Mouse (Mus musculus): ENCODE data around the gene Lamb3. TPM values are rescaled to one million over a fixed set of nuclear protein-coding genes. Genes with fewer than 3 reads are reported as not detected.

The Lamb3 gene
- total and polyA plus RNA-seq, 2 experiments, result 1.6 to 2.0 TPM

DNA sequence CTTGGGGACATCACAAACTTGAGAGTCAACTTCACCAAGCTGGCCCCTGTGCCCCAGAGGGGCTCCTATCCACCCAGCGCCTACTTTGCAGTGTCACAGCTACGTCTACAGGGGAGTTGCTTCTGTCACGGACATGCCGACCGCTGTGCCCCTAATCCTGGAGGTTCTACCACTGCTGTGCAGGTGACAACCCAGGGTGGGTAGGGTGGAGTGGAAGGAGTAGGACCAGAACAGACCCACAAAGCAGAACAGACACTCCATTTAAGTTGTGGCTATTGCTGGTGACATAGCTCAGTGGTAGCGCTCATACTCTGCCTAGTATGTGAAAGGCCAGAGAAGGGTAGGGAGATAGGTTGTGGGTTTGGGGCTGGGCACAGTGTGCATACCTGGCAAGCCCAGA is 118.4 kb downstream of the Lamb3 start:
- peak overlapping the region; percentile 96 for H3K27ac ChIP-seq (replicated peaks; ENCODE audit: insufficient read depth, low read depth, low read length)
- no peak for TF ChIP-seq POLR2A (IDR thresholded peaks at IDR 0.05; ENCODE audit: extremely low read depth, insufficient read depth, low read length)
- H3K79me2 ChIP-seq (ENCODE audit: control insufficient read depth, insufficient read depth, low read length), result no peaks in the 10 kb centered on the region
- H3K9ac ChIP-seq (ENCODE audit: low read depth, low read length), result peak overlapping the region; percentile 39
- H3K36me3 ChIP-seq (ENCODE audit: control insufficient read depth, insufficient read depth, low read length), result no peaks in the 10 kb centered on the region
- 76% methylated on average over 6 of the region's 6 CpGs for WGBS
- H3K27me3 ChIP-seq (ENCODE audit: control insufficient read depth, insufficient read depth, low read length), result no peaks in the 10 kb centered on the region
- peaks cover 19% of the 10 kb centered on the region for H3K4me1 ChIP-seq (ENCODE audit: control insufficient read depth, insufficient read depth, low read length)
- no peak for DNase-seq (ENCODE audit: extremely low read depth, low read depth, low spot score)
- no peak overlapping the region for H3K4me3 ChIP-seq (ENCODE audit: insufficient read depth, low read depth, low read length)

DNA sequence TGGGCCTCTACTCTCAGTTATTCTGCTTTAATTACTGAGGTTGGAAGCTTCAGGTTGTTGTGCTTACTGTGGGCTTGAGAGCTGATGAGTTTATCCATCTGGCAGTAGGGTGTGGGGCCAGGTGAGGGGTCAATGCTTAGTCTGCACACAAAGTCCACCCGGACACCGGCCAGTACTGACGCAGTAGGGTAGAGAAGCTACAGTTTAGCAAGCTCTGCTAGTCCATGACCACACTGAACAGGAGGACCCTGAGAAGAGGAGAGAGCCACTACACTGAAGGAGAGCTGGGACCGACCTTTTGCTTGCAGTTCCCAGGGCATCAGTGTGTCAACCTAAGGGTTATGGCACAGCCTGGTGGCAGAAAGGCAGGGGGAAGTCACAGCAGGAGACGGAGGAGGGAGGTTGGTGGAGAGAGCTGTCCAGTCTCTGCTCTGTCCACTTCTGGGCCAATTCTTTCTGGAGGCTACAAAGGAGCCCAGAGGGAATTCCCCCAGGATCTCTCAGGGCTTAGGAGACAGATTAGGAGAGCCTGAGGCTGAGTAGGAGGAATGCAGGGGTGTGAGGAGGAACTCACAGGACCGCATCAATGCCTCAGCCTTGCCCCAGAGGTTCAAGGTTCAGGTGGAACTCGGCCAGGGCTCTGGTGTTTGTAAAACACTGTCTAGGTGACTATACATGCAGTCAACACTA is 119.1 kb downstream of the Lamb3 start:
- Histone ChIP-seq H3K27me3 (ENCODE audit: control insufficient read depth, insufficient read depth, low read length) (no peaks in the 10 kb centered on the region), H3K4me3 (ENCODE audit: insufficient read depth, low read depth, low read length) (0 out of 2 replicates have a peak overlapping the region, but pooled peaks have one; percentile 12), H3K9ac (ENCODE audit: low read depth, low read length) (peak overlapping the region; percentile 77), H3K79me2 (ENCODE audit: control insufficient read depth, insufficient read depth, low read length) (no peaks in the 10 kb centered on the region), H3K27ac (replicated peaks; ENCODE audit: insufficient read depth, low read depth, low read length) (peak overlapping the region; percentile 97), H3K4me1 (ENCODE audit: control insufficient read depth, insufficient read depth, low read length) (peaks cover 19% of the 10 kb centered on the region), H3K36me3 (ENCODE audit: control insufficient read depth, insufficient read depth, low read length) (no peaks in the 10 kb centered on the region)
- WGBS, result 16% methylated on average over 7 of the region's 7 CpGs
- TF ChIP-seq POLR2A (IDR thresholded peaks at IDR 0.05; ENCODE audit: extremely low read depth, insufficient read depth, low read length) (0 out of 2 replicates have a peak, but pooled peaks have one; percentile 24), CTCF (IDR thresholded peaks at IDR 0.05; ENCODE audit: low read depth, low read length) (peak; percentile 50)
- peak; percentile 98 for DNase-seq (ENCODE audit: extremely low read depth, low read depth, low spot score)

DNA sequence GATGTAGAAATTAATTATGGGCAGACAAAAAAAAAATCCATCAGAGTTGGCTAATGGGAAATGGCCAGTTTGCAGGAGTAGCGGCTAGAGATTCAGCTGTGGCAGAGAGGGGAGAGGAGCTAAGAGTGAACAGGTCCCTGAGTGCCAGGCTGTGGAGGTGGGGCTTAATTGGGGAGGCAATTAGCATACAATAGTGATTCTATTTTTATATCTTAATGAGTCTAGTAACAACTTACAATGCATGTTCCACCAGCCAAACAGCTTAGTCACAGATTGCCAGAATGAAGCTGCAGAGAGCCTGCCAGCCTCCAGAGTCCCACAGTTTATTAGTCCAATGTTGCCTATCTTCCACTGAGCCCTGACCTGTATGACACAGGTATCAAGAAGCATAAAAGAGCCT is 119.7 kb downstream of the Lamb3 start:
- 19% methylated on average over 1 of the region's 1 CpGs for WGBS
- Histone ChIP-seq H3K4me1 (ENCODE audit: control insufficient read depth, insufficient read depth, low read length) (peaks cover 19% of the 10 kb centered on the region), H3K27ac (replicated peaks; ENCODE audit: insufficient read depth, low read depth, low read length) (peak overlapping the region; percentile 97), H3K79me2 (ENCODE audit: control insufficient read depth, insufficient read depth, low read length) (no peaks in the 10 kb centered on the region), H3K27me3 (ENCODE audit: control insufficient read depth, insufficient read depth, low read length) (no peaks in the 10 kb centered on the region), H3K36me3 (ENCODE audit: control insufficient read depth, insufficient read depth, low read length) (no peaks in the 10 kb centered on the region), H3K4me3 (ENCODE audit: insufficient read depth, low read depth, low read length) (no peak overlapping the region), H3K9ac (ENCODE audit: low read depth, low read length) (peak overlapping the region; percentile 49)
- DNase-seq (ENCODE audit: extremely low read depth, low read depth, low spot score), result no peak
- TF ChIP-seq POLR2A (IDR thresholded peaks at IDR 0.05; ENCODE audit: extremely low read depth, insufficient read depth, low read length), result no peak
- no peak for TF ChIP-seq CTCF (IDR thresholded peaks at IDR 0.05; ENCODE audit: low read depth, low read length)

GRCm38 (mm10) chr1:193327686-193328085 is 120.2 kb downstream of the Lamb3 start:
- peak overlapping the region; percentile 49 for H3K9ac ChIP-seq (ENCODE audit: low read depth, low read length)
- no peaks in the 10 kb centered on the region for H3K79me2 ChIP-seq (ENCODE audit: control insufficient read depth, insufficient read depth, low read length)
- 17% methylated on average over 5 of the region's 5 CpGs for WGBS
- H3K36me3 ChIP-seq (ENCODE audit: control insufficient read depth, insufficient read depth, low read length), result no peaks in the 10 kb centered on the region
- peaks cover 19% of the 10 kb centered on the region for H3K4me1 ChIP-seq (ENCODE audit: control insufficient read depth, insufficient read depth, low read length)
- TF ChIP-seq CTCF (IDR thresholded peaks at IDR 0.05; ENCODE audit: low read depth, low read length) (peak; percentile 49; the same call in 1 of the 2 replicates), POLR2A (IDR thresholded peaks at IDR 0.05; ENCODE audit: extremely low read depth, insufficient read depth, low read length) (no peak)
- no peak overlapping the region for H3K4me3 ChIP-seq (ENCODE audit: insufficient read depth, low read depth, low read length)
- peak; percentile 92 for DNase-seq (ENCODE audit: extremely low read depth, low read depth, low spot score)
- H3K27me3 ChIP-seq (ENCODE audit: control insufficient read depth, insufficient read depth, low read length), result no peaks in the 10 kb centered on the region
- H3K27ac ChIP-seq (replicated peaks; ENCODE audit: insufficient read depth, low read depth, low read length), result peak overlapping the region; percentile 97

DNA sequence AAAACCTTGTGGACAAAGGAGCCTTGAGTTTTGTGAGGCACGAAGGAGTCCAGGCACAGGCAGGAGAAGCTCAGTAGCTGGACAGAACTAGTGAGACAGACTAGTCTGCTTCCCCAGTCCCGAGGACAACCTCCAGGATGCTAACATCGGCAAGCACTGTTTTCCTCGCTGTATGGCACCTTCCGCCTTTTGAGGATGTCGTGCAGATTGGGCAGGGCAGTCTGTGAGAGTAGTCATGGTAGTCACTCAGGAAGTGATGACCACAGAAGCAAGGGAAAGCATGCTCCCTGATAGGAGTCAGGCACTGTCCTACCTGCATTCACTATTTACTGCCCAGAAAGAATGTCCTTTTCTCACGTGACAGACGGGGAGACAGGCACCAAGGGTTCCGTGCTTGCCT is 122.1 kb downstream of the Lamb3 start:
- DNase-seq (ENCODE audit: extremely low read depth, low read depth, low spot score), result no peak
- Histone ChIP-seq H3K9ac (ENCODE audit: low read depth, low read length) (no peak overlapping the region), H3K79me2 (ENCODE audit: control insufficient read depth, insufficient read depth, low read length) (no peaks in the 10 kb centered on the region), H3K36me3 (ENCODE audit: control insufficient read depth, insufficient read depth, low read length) (no peaks in the 10 kb centered on the region), H3K4me1 (ENCODE audit: control insufficient read depth, insufficient read depth, low read length) (peaks cover 19% of the 10 kb centered on the region), H3K4me3 (ENCODE audit: insufficient read depth, low read depth, low read length) (no peak overlapping the region), H3K27me3 (ENCODE audit: control insufficient read depth, insufficient read depth, low read length) (no peaks in the 10 kb centered on the region), H3K27ac (replicated peaks; ENCODE audit: insufficient read depth, low read depth, low read length) (no peak overlapping the region)
- TF ChIP-seq POLR2A (IDR thresholded peaks at IDR 0.05; ENCODE audit: extremely low read depth, insufficient read depth, low read length) (no peak), CTCF (IDR thresholded peaks at IDR 0.05; ENCODE audit: low read depth, low read length) (no peak)
- WGBS, result 85% methylated on average over 9 of the region's 9 CpGs

- no peaks in the 10 kb centered on the region for H3K36me3 ChIP-seq (ENCODE audit: control insufficient read depth, insufficient read depth, low read length)
- no peak overlapping the region for H3K27ac ChIP-seq (replicated peaks; ENCODE audit: insufficient read depth, low read depth, low read length)
- no peak overlapping the region for H3K9ac ChIP-seq (ENCODE audit: low read depth, low read length)
- no peak overlapping the region for H3K4me3 ChIP-seq (ENCODE audit: insufficient read depth, low read depth, low read length)
- peak; percentile 92 for TF ChIP-seq CTCF (IDR thresholded peaks at IDR 0.05; ENCODE audit: low read depth, low read length)
- no peak for TF ChIP-seq POLR2A (IDR thresholded peaks at IDR 0.05; ENCODE audit: extremely low read depth, insufficient read depth, low read length)
- no peaks in the 10 kb centered on the region for H3K27me3 ChIP-seq (ENCODE audit: control insufficient read depth, insufficient read depth, low read length)
- H3K4me1 ChIP-seq (ENCODE audit: control insufficient read depth, insufficient read depth, low read length), result peaks cover 18% of the 10 kb centered on the region
- peak; percentile 74 for DNase-seq (ENCODE audit: extremely low read depth, low read depth, low spot score)
- WGBS, result 33% methylated on average over 10 of the region's 10 CpGs
- no peaks in the 10 kb centered on the region for H3K79me2 ChIP-seq (ENCODE audit: control insufficient read depth, insufficient read depth, low read length)
Observed at GRCm38 (mm10) chr1:193330172-193330571, 122.7 kb downstream of the Lamb3 start.

Measured in liver, adult 2 months (tissue).